Mouse (Mus musculus) bone marrow macrophage, adult 2 months (primary cell): ENCODE results near the gene Hist1h1c.

Experiments used
- CTCF ChIP-seq: IDR thresholded peaks from 2 replicates; pipeline ENCODE4 v1.5.1; 2012; ENCODE audit warnings: low read depth, mild to moderate bottlenecking, low read length, moderate library complexity
- POLR2A ChIP-seq: IDR thresholded peaks from 2 replicates; pipeline ENCODE4 v1.6.1; 2012; ENCODE audit warnings: mild to moderate bottlenecking, low read depth, low read length, borderline replicate concordance

DNA sequence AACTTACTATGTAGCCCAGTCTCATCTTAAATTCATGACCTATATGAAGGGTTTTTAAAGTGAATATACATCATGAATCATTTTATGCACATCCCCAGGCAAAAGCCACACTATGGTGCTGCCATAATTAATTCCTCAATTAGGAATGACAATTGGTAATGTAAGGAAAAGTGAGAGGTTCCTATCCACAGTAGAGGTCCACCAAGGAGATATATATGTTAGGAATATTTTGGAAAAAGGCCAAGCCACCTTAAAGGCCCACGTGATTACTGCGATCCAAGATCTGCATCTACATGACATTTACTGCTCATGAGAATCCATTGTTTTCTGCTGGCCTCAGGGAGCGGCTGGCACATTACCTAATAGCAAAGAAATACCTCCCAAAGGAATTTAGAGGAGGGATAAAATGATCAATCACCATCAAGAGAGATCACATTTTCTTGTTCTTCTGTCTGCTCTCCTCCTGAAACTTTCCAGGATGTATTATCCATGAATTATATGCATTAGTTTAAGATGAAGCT, 20.7 kb downstream of the Hist1h1c start:
- TF ChIP-seq CTCF (no peak), POLR2A (no peak)
